Mouse (Mus musculus) neural tube, embryonic 11.5 days (tissue): ENCODE data around the gene Zfp612. TPM values are rescaled to one million over a fixed set of nuclear protein-coding genes. Genes with fewer than 3 reads are reported as not detected.
A peak's percentile ranks its signal among the peaks of the same experiment; 100 is the strongest.

ENCODE experiments used
- ATAC-seq: fragments of 200-750 bp; cut with Nextera tagmentation; 2 replicates; pipeline ENCODE4 v1.8.0; 2017; ENCODE audit warnings: moderate number of reproducible peaks, mild to moderate bottlenecking, moderate TSS enrichment, moderate library complexity; ENCODE audit not compliant: insufficient read depth, low FRiP score, low TSS enrichment
- DNase-seq: peaks from one replicate; pipeline ENCODE4 v3.0.0-alpha.2; 2015; ENCODE audit warnings: low spot score
- H3K27ac ChIP-seq: fragments of 300-500 bp; sonication (generic); 2 replicates; pipeline ENCODE4 v1.5.1; 2014; ENCODE audit warnings: low read depth, mild to moderate bottlenecking, low read length
- H3K27me3 ChIP-seq: fragments of 300-500 bp; sonication (generic); 2 replicates; pipeline ENCODE4 v1.6.1; 2014; ENCODE audit warnings: mild to moderate bottlenecking, low read length, mixed read lengths; ENCODE audit not compliant: control insufficient read depth, insufficient read depth
- H3K36me3 ChIP-seq: fragments of 300-500 bp; sonication (generic); 2 replicates; pipeline ENCODE4 v1.6.1; 2014; ENCODE audit warnings: mild to moderate bottlenecking, low read length, moderate library complexity, mixed read lengths; ENCODE audit not compliant: control insufficient read depth, insufficient read depth
- H3K4me1 ChIP-seq: fragments of 300-500 bp; sonication (generic); 2 replicates; pipeline ENCODE4 v1.6.1; 2014; ENCODE audit warnings: low read length, mixed read lengths; ENCODE audit not compliant: control insufficient read depth, insufficient read depth
- H3K4me2 ChIP-seq: fragments of 300-500 bp; sonication (generic); 2 replicates; pipeline ENCODE4 v1.6.1; 2014; ENCODE audit warnings: low read depth, mild to moderate bottlenecking, moderate library complexity
- H3K4me3 ChIP-seq: fragments of 300-500 bp; sonication (generic); 2 replicates; pipeline ENCODE4 v1.5.1; 2014; ENCODE audit warnings: low read depth, low read length
- H3K9ac ChIP-seq: fragments of 300-500 bp; sonication (generic); 2 replicates; pipeline ENCODE4 v1.6.1; 2014; ENCODE audit warnings: mild to moderate bottlenecking, low read length
- H3K9me3 ChIP-seq: fragments of 300-500 bp; sonication (generic); 2 replicates; pipeline ENCODE4 v1.6.1; 2016; ENCODE audit warnings: low read length; ENCODE audit not compliant: control insufficient read depth
- WGBS: fragments of 180-500 bp; shearing (Covaris S2); extraction: QIAGEN DNeasy Blood & Tissue Kit; methylation state at CpG from one replicate; pipeline ENCODE4 v1.1.7; 2014; 5-methylcytosine and 5-hydroxymethylcytosine counted together
- polyA plus RNA-seq: library from polyadenylated mRNA; unstranded; fragments of >200 nt; fragmentation: Nextera tagmentation; extraction: Ambion mirVana; gene quantifications from 2 replicates; pipeline ENCODE4 v1.2.1, GENCODE M21; 2014

Gene Zfp612
- polyA plus RNA-seq, 1 experiment from 2014 or later = 9.9 TPM

DNA sequence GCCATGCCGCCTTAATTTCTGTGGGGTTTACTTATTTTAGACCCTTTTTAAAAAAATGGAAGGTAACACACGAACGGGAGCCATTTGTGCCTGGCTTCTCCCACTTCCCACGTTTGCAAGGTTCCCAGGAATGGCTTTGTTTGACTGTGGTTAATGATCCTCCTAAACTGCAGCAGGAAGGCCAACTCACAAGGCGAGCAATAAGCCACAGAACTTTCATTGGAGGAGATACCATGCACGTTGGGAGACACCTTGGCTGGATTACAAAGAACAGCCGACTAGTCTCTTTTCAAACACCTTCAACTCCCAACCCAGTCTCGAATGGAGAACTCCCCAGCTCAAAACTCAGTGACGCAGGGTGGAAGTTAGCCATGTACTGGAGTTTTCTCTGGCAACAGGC lies 15.4 kb upstream of the Zfp612 start:
- DNase-seq (no peak), ATAC-seq (no peak)
- Histone ChIP-seq H3K9me3 (no peaks in the 10 kb centered on the region), H3K27me3 (no peaks in the 10 kb centered on the region), H3K4me3 (no peak overlapping the region), H3K9ac (no peak overlapping the region), H3K4me1 (no peaks in the 10 kb centered on the region), H3K36me3 (no peaks in the 10 kb centered on the region), H3K4me2 (no peak overlapping the region), H3K27ac (no peak overlapping the region)
- WGBS = 73% methylated on average over 9 of the region's 9 CpGs

DNA sequence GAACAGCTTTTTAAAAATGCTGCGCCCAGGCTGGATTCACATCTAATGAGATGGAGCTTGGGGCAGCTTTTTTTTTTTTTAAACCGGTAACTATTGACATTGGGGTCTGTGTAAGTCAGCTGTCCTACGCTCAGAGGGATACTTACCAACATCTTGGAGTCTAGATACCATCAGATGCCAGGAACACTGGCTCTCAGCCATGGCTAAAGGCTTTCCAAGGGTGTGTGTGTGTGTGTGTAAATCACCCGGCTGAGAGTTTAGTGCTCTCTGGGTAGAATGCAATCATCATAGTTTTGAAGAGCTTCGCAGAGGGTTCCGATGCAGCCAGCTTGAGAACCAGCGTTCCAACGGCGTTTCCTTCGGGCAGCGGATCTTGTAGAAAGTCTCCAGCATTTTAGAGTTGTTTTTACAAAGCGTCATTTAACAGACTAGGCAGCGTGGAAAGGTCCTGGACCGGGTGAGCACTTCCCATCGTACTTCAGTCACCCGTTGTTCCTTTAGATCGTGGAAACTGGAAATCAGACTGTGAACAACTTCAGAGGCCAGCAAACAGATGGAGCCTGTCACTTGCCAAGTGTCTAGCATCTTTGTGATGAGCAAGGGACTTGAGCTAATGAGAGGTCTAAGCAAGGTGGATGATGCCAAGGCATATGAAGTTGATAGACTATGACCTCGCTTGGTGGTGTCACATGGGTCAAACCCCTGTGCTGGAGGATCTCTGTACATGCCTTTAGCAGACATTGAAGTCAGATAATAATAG lies 14.8 kb upstream of the Zfp612 start:
- H3K4me3 ChIP-seq = no peak overlapping the region
- H3K4me2 ChIP-seq = no peak overlapping the region
- no peaks in the 10 kb centered on the region for H3K36me3 ChIP-seq
- H3K9me3 ChIP-seq = no peaks in the 10 kb centered on the region
- no peak for ATAC-seq
- no peak for DNase-seq
- no peaks in the 10 kb centered on the region for H3K27me3 ChIP-seq
- H3K9ac ChIP-seq = no peak overlapping the region
- no peaks in the 10 kb centered on the region for H3K4me1 ChIP-seq
- no peak overlapping the region for H3K27ac ChIP-seq
- 91% methylated on average over 18 of the region's 18 CpGs for WGBS

DNA sequence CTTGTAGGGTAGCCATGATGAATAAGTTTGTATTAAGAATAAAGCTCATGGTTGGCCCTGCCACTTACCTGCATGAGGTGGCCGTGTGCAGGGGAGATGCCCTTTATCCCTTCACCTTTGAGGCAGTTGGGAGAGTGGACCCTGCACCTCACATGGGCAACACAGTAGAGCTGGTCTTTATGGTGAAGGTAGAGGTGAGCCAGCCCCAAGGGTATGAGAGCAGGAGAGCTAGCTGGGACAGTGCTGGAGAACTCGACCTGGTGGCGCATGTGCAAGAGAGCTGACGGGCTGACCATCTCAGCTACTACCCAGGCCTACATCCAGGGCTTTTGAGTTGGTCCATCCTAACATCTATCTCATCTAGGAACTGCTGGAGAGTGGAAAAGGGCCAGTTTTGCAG lies 13.9 kb upstream of the Zfp612 start:
- Histone ChIP-seq H3K9me3 (no peaks in the 10 kb centered on the region), H3K4me1 (no peaks in the 10 kb centered on the region), H3K4me3 (no peak overlapping the region), H3K27me3 (no peaks in the 10 kb centered on the region), H3K36me3 (no peaks in the 10 kb centered on the region), H3K27ac (no peak overlapping the region), H3K9ac (no peak overlapping the region), H3K4me2 (no peak overlapping the region)
- ATAC-seq (no peak), DNase-seq (no peak)
- 87% methylated on average over 4 of the region's 4 CpGs for WGBS

DNA sequence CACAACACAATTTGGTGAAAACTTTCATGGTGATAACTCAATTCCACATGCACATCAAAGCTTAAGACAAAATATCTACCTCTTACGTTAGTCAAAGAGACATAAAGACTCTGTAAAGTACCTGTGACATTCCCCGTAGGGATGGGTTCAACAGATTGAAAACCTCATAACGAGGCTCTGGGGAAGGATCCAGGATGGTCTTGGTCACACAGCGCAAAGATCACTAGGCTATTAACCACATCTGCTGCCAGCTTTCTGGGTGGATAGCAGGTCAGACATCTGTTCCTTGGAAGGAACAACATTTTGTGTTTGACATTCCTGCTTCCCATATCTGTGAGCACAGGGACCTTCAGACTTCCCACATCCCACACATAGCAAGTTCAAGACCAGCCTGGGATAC lies 9.8 kb upstream of the Zfp612 start:
- H3K36me3 ChIP-seq = no peaks in the 10 kb centered on the region
- WGBS = 91% methylated on average over 4 of the region's 4 CpGs

DNA sequence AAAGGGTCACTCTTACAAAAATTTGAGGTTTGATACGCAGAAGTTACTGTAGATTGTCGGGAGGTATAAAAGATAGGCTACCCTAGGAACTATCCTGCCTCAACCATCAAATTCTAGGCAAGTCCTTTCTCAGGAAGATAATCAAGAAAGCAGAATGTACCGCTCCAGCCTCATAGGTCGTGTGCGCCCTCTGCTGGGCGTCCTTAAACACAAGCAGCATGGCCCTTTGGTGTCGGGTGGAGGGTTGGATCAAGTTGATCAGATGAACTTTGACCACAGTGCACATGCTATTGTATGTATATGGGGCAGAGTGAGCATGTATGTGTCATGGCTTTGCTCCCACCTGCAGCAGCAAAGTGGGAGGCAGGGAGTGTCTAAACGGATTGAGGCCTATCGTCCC lies 7.9 kb upstream of the Zfp612 start:
- Histone ChIP-seq H3K27me3 (no peaks in the 10 kb centered on the region), H3K9ac (no peak overlapping the region), H3K4me2 (no peak overlapping the region), H3K9me3 (no peaks in the 10 kb centered on the region), H3K4me3 (no peak overlapping the region), H3K36me3 (no peaks in the 10 kb centered on the region), H3K27ac (no peak overlapping the region), H3K4me1 (no peaks in the 10 kb centered on the region)
- DNase-seq (peak; percentile 80), ATAC-seq (no peak)
- WGBS = 17% methylated on average over 9 of the region's 9 CpGs

More for the DNA sequence above, 9.8 kb upstream of the Zfp612 start:
- H3K27ac ChIP-seq = no peak overlapping the region
- ATAC-seq (no peak), DNase-seq (no peak)
- H3K4me1 ChIP-seq = no peaks in the 10 kb centered on the region
- no peaks in the 10 kb centered on the region for H3K27me3 ChIP-seq
- H3K9me3 ChIP-seq = no peaks in the 10 kb centered on the region
- H3K4me3 ChIP-seq = no peak overlapping the region
- no peak overlapping the region for H3K9ac ChIP-seq
- H3K4me2 ChIP-seq = no peak overlapping the region

DNA sequence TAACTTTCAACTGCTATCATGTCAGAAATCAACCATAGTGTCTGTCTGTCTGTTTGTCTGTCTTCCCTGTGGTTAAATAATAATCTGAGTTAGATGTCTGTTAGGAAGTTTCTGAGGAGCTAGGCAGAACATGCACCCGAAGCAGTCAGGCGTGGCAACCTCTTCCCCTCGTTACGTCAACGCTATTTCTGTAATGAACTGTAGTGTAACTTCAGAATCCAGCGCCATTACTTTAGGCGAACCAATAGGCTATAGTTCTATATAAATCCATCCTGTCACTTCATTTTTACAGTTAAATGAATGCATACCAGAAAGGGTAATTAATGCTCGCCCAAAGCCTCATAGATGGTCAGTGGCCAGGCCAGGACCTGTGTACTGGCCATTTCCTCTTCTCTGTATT lies 5.0 kb upstream of the Zfp612 start:
- ATAC-seq = no peak

DNA sequence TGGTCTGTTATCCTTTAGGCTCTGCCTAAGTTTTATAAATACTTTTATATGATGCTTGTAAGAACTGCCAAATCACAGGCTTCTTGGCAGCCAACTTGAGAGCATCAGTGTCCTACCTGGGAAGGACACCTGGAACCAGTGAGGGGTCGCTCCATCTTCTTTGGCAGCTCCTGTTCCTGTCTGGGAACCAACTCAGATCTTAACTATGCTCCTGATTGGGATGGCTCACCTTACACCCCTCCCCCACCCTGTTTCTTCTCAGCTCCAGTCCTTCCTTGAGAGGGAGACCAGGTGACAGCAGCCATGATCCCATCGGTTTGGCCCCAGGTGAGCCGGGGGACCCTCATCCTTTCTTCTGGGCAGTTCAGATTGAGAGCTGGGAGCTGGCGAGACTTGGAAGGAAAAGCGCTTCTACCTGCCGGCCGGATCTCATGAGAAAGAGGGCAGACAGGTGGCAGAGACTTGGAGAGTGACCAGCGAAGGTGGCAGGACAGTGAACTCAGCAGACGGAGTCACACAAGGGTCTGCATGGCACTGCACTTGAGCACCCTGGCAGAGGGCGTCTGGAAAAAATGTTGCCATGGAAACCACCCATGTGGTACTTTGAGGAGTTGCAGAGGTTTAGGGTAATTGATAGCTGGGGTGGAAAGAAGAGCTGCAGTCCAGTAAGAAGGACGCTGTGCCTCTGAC lies 3.0 kb downstream of the Zfp612 start:
- H3K9ac ChIP-seq = no peak overlapping the region
- ATAC-seq (no peak), DNase-seq (no peak)
- no peak overlapping the region for H3K4me2 ChIP-seq
- no peaks in the 10 kb centered on the region for H3K27me3 ChIP-seq
- H3K4me1 ChIP-seq = peaks cover 3% of the 10 kb centered on the region; the same call in 1 of the 2 replicates
- no peaks in the 10 kb centered on the region for H3K9me3 ChIP-seq
- H3K4me3 ChIP-seq = no peak overlapping the region
- peaks cover 2% of the 10 kb centered on the region; the same call in 1 of the 2 replicates for H3K36me3 ChIP-seq
- no peak overlapping the region for H3K27ac ChIP-seq
- WGBS = 83% methylated on average over 11 of the region's 11 CpGs

More for the DNA sequence above, 5.0 kb upstream of the Zfp612 start:
- 88% methylated on average over 8 of the region's 8 CpGs for WGBS
- no peaks in the 10 kb centered on the region for H3K36me3 ChIP-seq
- H3K4me2 ChIP-seq = no peak overlapping the region
- H3K4me3 ChIP-seq = no peak overlapping the region
- H3K9me3 ChIP-seq = no peaks in the 10 kb centered on the region
- H3K9ac ChIP-seq = no peak overlapping the region
- no peaks in the 10 kb centered on the region for H3K27me3 ChIP-seq
- no peaks in the 10 kb centered on the region for H3K4me1 ChIP-seq
- H3K27ac ChIP-seq = no peak overlapping the region
- no peak for DNase-seq

DNA sequence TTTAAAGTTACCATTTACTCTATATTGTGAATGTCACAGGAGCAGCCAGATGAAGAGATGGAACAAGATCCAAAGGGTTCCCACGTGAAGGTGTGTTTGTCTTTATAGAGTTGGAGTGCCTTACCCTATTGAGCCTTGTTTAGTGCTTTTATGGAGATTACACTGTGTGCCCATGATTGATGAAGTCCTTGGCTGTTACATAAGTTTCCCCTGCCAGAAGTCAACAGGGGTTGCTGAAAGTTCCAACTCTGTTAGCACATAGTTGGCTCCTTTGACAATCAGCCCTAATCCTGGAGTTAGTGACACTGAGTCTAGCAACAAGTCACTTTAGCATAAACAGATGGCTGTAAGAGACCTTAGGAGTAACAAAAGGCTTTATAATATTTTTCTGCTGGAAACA lies 12.3 kb downstream of the Zfp612 start:
- H3K4me1 ChIP-seq = no peaks in the 10 kb centered on the region
- H3K36me3 ChIP-seq = peaks cover 15% of the 10 kb centered on the region
- H3K9me3 ChIP-seq = peaks cover 11% of the 10 kb centered on the region; the same call in 1 of the 2 replicates
- H3K27me3 ChIP-seq = no peaks in the 10 kb centered on the region
- ATAC-seq (no peak), DNase-seq (no peak)
- 71% methylated on average over 1 of the region's 1 CpGs for WGBS
- H3K9ac ChIP-seq = no peak overlapping the region
- H3K4me2 ChIP-seq = no peak overlapping the region
- H3K4me3 ChIP-seq = no peak overlapping the region
- no peak overlapping the region for H3K27ac ChIP-seq

DNA sequence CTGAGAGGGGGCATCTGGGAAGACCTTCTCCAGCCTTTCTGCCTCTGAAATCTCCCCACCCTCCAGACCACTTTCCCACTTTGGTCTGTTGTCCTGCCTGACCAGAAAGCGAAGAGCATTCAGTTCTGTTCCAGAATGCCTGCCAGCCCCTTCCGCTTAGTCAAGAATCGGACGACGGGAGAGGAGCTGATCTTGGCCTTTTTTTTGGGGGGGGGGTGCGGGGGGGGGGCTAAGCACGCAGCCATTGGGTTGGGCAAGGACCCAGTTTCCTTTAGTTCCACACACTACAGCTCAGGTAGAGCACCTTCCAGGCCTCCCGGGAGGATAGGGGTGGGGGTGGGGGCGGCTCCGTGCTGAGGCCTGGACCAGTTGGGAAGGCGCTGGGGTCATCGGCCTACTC lies 21.4 kb downstream of the Zfp612 start, which contains the start of gene Gm21964:
TSS of gene Gm21964 (plus strand) at position 301 of the 400 bp plus-strand sequence.
- H3K4me3 ChIP-seq = no peak within 1 kb of the TSS
- H3K9ac ChIP-seq = no peak within 1 kb of the TSS
- H3K4me2 ChIP-seq = no peak within 1 kb of the TSS
- DNase-seq (no peak), ATAC-seq (no peak)
- no peaks in the 10 kb centered on the region for H3K9me3 ChIP-seq
- no peaks in the 10 kb centered on the region for H3K4me1 ChIP-seq
- no peaks in the 10 kb centered on the region for H3K27me3 ChIP-seq
- 89% methylated on average over 10 of the region's 12 CpGs for WGBS
- H3K36me3 ChIP-seq = no peaks in the 10 kb centered on the region
- no peak within 1 kb of the TSS for H3K27ac ChIP-seq
